In genomic region chr3:116512151-116512903, GRCm38 (mm10) we compare ENCODE assay signal across 8 mouse cellular contexts. TPM values are rescaled to one million over a fixed set of nuclear protein-coding genes. Genes with fewer than 3 reads are reported as not detected.
DNase-seq lines count a peak whose midpoint lies in the region; ATAC-seq and TF ChIP-seq lines count a peak whose summit lies in the region.

No protein-coding gene starts in this region.

- 30% methylated on average over 12 of the region's 12 CpGs for WGBS in lung, adult 2 months
- 38% methylated on average over 12 of the region's 12 CpGs for WGBS in intestine, embryonic 16.5 days

- TF ChIP-seq POLR2A in lung, adult 2 months (IDR thresholded peaks at IDR 0.05; ENCODE audit: borderline replicate concordance, extremely low read depth, low read depth, low read length) = no peak
- no peak for TF ChIP-seq POLR2A in embryonic fibroblast, embryonic 13.5 days (IDR thresholded peaks at IDR 0.05; ENCODE audit: low read depth, low read length)

- no peak for DNase-seq in lung, adult 2 months
- no peak for DNase-seq in lung, postnatal 10 days
- DNase-seq in T-cell, adult 2 months (ENCODE audit: low spot score) = peak; percentile 61
- DNase-seq in lung, postnatal 14 days = peak; percentile 22
- DNase-seq in testis, postnatal 10 days (ENCODE audit: low spot score) = peak; percentile 63
- DNase-seq in left cerebral cortex, adult 18-20 months (ENCODE audit: low spot score in 2 of 2) = no peak

- no peak overlapping the region for H3K4me3 ChIP-seq in lung, adult 2 months (replicated peaks; ENCODE audit: extremely low read depth, low read depth, low read length)
- H3K4me3 ChIP-seq in embryonic fibroblast, embryonic 13.5 days (ENCODE audit: insufficient read depth, low read length) = peak overlapping the region; percentile 8; the same call in 1 of the 2 replicates
- peak overlapping the region; percentile 67 for H3K4me3 ChIP-seq in intestine, embryonic 16.5 days (ENCODE audit: low read length)

- TF ChIP-seq CTCF in lung, adult 2 months (IDR thresholded peaks at IDR 0.05; ENCODE audit: insufficient read depth, low read length) = 0 out of 2 replicates have a peak, but pooled peaks have one; percentile 7
- peak; percentile 30; the same call in 1 of the 2 replicates for TF ChIP-seq CTCF in embryonic fibroblast, embryonic 13.5 days (IDR thresholded peaks at IDR 0.05; ENCODE audit: borderline replicate concordance, insufficient read depth, low read length)

- H3K4me2 ChIP-seq in intestine, embryonic 16.5 days (ENCODE audit: low read depth, low read length) = peak overlapping the region; percentile 67

- peaks cover 9% of the 10 kb centered on the region for H3K4me1 ChIP-seq in lung, adult 2 months (ENCODE audit: control insufficient read depth, insufficient read depth, low read length)
- H3K4me1 ChIP-seq in embryonic fibroblast, embryonic 13.5 days (ENCODE audit: control insufficient read depth, insufficient read depth, low read length) = peaks cover 6% of the 10 kb centered on the region
- H3K4me1 ChIP-seq in intestine, embryonic 16.5 days (ENCODE audit: control insufficient read depth, insufficient read depth, low read length) = peaks cover 6% of the 10 kb centered on the region

- ATAC-seq in intestine, embryonic 16.5 days = peak; percentile 18

- H3K36me3 ChIP-seq in intestine, embryonic 16.5 days (ENCODE audit: control insufficient read depth, insufficient read depth, low read length) = no peaks in the 10 kb centered on the region

- H3K27me3 ChIP-seq in intestine, embryonic 16.5 days (replicated peaks; ENCODE audit: control insufficient read depth, insufficient read depth, low read length) = no peaks in the 10 kb centered on the region

- H3K9me3 ChIP-seq in intestine, embryonic 16.5 days (ENCODE audit: control insufficient read depth, low read length) = no peaks in the 10 kb centered on the region

- H3K27ac ChIP-seq in embryonic fibroblast, embryonic 13.5 days (ENCODE audit: insufficient read depth, low read length) = no peak overlapping the region
- H3K27ac ChIP-seq in intestine, embryonic 16.5 days (ENCODE audit: low read length) = no peak overlapping the region

- H3K9ac ChIP-seq in intestine, embryonic 16.5 days (ENCODE audit: low read depth, low read length) = no peak overlapping the region

RNA-seq across cellular contexts. Expression of gene Dbt, which starts 0.5 kb away (rescaled TPM):
- 4.1 and 6.9 TPM in 2 replicates for polyA plus RNA-seq in lung, adult 2 months (2012; rRNA removed)
- polyA plus RNA-seq in embryonic fibroblast, embryonic 13.5 days (2011; ENCODE audit: insufficient read length, low read depth, missing spikeins) = 22.0 and 22.8 TPM in 2 replicates
- 20.9 and 21.7 TPM in 2 replicates for polyA plus RNA-seq in intestine, embryonic 16.5 days (2015; fragmentation: Nextera tagmentation; extraction: Ambion mirVana)
- 10 to 100 TPM; 14.1 to 15.1 TPM for total RNA-seq in left cerebral cortex, adult 18-20 months (2021)

RNA-seq across cellular contexts. Expression of gene Rtca, which starts 4.3 kb away (rescaled TPM):
- polyA plus RNA-seq in lung, adult 2 months (2012; rRNA removed) = 23.6 and 25.6 TPM in 2 replicates
- polyA plus RNA-seq in embryonic fibroblast, embryonic 13.5 days (2011; ENCODE audit: insufficient read length, low read depth, missing spikeins) = 44.7 and 45.1 TPM in 2 replicates
- polyA plus RNA-seq in intestine, embryonic 16.5 days (2015; fragmentation: Nextera tagmentation; extraction: Ambion mirVana) = 56.9 and 62.2 TPM in 2 replicates
- 10 to 100 TPM; 57.0 to 61.5 TPM for total RNA-seq in left cerebral cortex, adult 18-20 months (2021)

RNA-seq across cellular contexts. Expression of gene Lrrc39, which starts 50.4 kb away (rescaled TPM):
- polyA plus RNA-seq in lung, adult 2 months (2012; rRNA removed) = 0.24 and 1.5 TPM in 2 replicates
- polyA plus RNA-seq in embryonic fibroblast, embryonic 13.5 days (2011; ENCODE audit: insufficient read length, low read depth, missing spikeins) = 0.43 TPM in 1 of 2 replicates, not detected in the other
- 4.7 and 5.6 TPM in 2 replicates for polyA plus RNA-seq in intestine, embryonic 16.5 days (2015; fragmentation: Nextera tagmentation; extraction: Ambion mirVana)
- total RNA-seq in left cerebral cortex, adult 18-20 months (2021) = not detected

Comparison
In these comparisons a context has a peak if more than half of its experiments do, and no peak if none do; other contexts are left out.
1. DNase-seq: peak in T-cell, adult 2 months (single experiment), lung, postnatal 14 days (single experiment) and testis, postnatal 10 days (single experiment); none in lung, adult 2 months (single experiment), lung, postnatal 10 days (single experiment) and left cerebral cortex, adult 18-20 months (0 of 2).